Mouse (Mus musculus): ENCODE results near the gene Rnf121. TPM values are rescaled to one million over a fixed set of nuclear protein-coding genes. Genes with fewer than 3 reads are reported as not detected.

The Rnf121 gene
- total and polyA plus RNA-seq, 3 experiments = 10.3 to 24.8 (median 20.4) TPM

- dilution Hi-C loops (cut with MboI; ENCODE audit: extremely low pct_ligation_motif_present, extremely low pct_unique_long_range_greater_than_20kb, low sequenced_read_pairs) = no loop called here
These were observed 94.3 kb downstream of the Rnf121 start for GRCm38 (mm10) chr7:101970821-101971461.

GRCm38 (mm10) chr7:101970429-101970775, 94.9 kb downstream of the Rnf121 start:
- Histone ChIP-seq H3K9ac (ENCODE audit: insufficient read depth, low read depth) (peak overlapping the region; percentile 88), H3K27me3 (replicated peaks) (no peaks in the 10 kb centered on the region), H3K4me3 (replicated peaks in 1 of 3; ENCODE audit: low read depth in 2 of 3, low read length in 2 of 3, poor library complexity in 1 of 3) (peak overlapping the region; percentile 69 to 86 (median 75)), H3K9me3 (replicated peaks; ENCODE audit: low read length) (no peaks in the 10 kb centered on the region), H3K36me3 (replicated peaks in 1 of 2; ENCODE audit: control insufficient read depth in 1 of 2, insufficient read depth in 1 of 2, low read length in 1 of 2) (peaks cover 0 to 19% of the 10 kb centered on the region in 2 experiments), H3K79me2 (replicated peaks; ENCODE audit: control insufficient read depth, extremely low read depth, insufficient read depth, poor library complexity, severe bottlenecking) (peaks cover 33% of the 10 kb centered on the region), H3K4me1 (ENCODE audit: control insufficient read depth in 1 of 2, insufficient read depth in 2 of 2) (peaks cover 2 to 65% of the 10 kb centered on the region in 2 experiments; a peak in 3 of 4 replicates), H3K4me2 (ENCODE audit: insufficient read depth, low read depth, poor library complexity, severe bottlenecking) (peak overlapping the region; percentile 76), H3K27ac (ENCODE audit: insufficient read depth, low read depth) (peak overlapping the region; percentile 84)
- peak; percentile 64 for DNase-seq (ENCODE audit: extremely low read depth)
- in situ Hi-C loops (cut with MboI; ENCODE audit: low pct_ligation_motif_present, low pct_unique_long_range_greater_than_20kb, low sequenced_read_pairs) = no loop called here
- dilution Hi-C loops (cut with MboI; ENCODE audit: extremely low pct_ligation_motif_present, extremely low pct_unique_long_range_greater_than_20kb, low sequenced_read_pairs) = no loop called here
- no peak for TF ChIP-seq MYC (IDR thresholded peaks at IDR 0.05; ENCODE audit: low read depth, low read length)
- no peak for TF ChIP-seq USF1 (IDR thresholded peaks at IDR 0.05; ENCODE audit: low read depth, low read length)
- no peak for TF ChIP-seq BHLHE40 (IDR thresholded peaks at IDR 0.05; ENCODE audit: low read depth, low read length)
- no peak for TF ChIP-seq TBP (conservative IDR thresholded peaks at IDR 0.05; ENCODE audit: low read depth, low read length)
- no peak for TF ChIP-seq CHD2 (IDR thresholded peaks at IDR 0.05; ENCODE audit: low read length)
- no peak for TF ChIP-seq ETS1 (conservative IDR thresholded peaks at IDR 0.05; ENCODE audit: low read depth, low read length)
- no peak for TF ChIP-seq JUN (IDR thresholded peaks at IDR 0.05; ENCODE audit: insufficient read depth, low read depth, low read length)

More at GRCm38 (mm10) chr7:101970821-101971461, 94.3 kb downstream of the Rnf121 start:
- Histone ChIP-seq H3K27me3 (replicated peaks) (no peaks in the 10 kb centered on the region), H3K4me1 (ENCODE audit: control insufficient read depth in 1 of 2, insufficient read depth in 2 of 2) (peaks cover 2 to 62% of the 10 kb centered on the region in 2 experiments; a peak in 2 of 4 replicates), H3K79me2 (replicated peaks; ENCODE audit: control insufficient read depth, extremely low read depth, insufficient read depth, poor library complexity, severe bottlenecking) (peaks cover 36% of the 10 kb centered on the region), H3K36me3 (replicated peaks in 1 of 2; ENCODE audit: control insufficient read depth in 1 of 2, insufficient read depth in 1 of 2, low read length in 1 of 2) (peaks cover 0 to 21% of the 10 kb centered on the region in 2 experiments), H3K9ac (ENCODE audit: insufficient read depth, low read depth) (peak overlapping the region; percentile 88), H3K4me3 (replicated peaks in 1 of 3; ENCODE audit: low read depth in 2 of 3, low read length in 2 of 3, poor library complexity in 1 of 3) (peak overlapping the region; percentile 69 to 86 (median 75)), H3K27ac (ENCODE audit: insufficient read depth, low read depth) (peak overlapping the region; percentile 65), H3K9me3 (replicated peaks; ENCODE audit: low read length) (no peaks in the 10 kb centered on the region), H3K4me2 (ENCODE audit: insufficient read depth, low read depth, poor library complexity, severe bottlenecking) (peak overlapping the region; percentile 48)
- TF ChIP-seq IRF4 (IDR thresholded peaks at IDR 0.05; ENCODE audit: low read depth, low read length) (no peak), RCOR1 (conservative IDR thresholded peaks at IDR 0.05; ENCODE audit: low read depth, low read length) (no peak), BHLHE40 (IDR thresholded peaks at IDR 0.05; ENCODE audit: low read depth, low read length) (no peak), PAX5 (IDR thresholded peaks at IDR 0.05; ENCODE audit: low read length) (no peak), USF1 (IDR thresholded peaks at IDR 0.05; ENCODE audit: low read depth, low read length) (no peak), ZC3H11A (IDR thresholded peaks at IDR 0.05; ENCODE audit: low read depth, low read length) (no peak), HCFC1 (IDR thresholded peaks at IDR 0.05; ENCODE audit: low read depth, low read length) (0 out of 2 replicates have a peak, but pooled peaks have one; percentile 32), RAD21 (IDR thresholded peaks at IDR 0.05; ENCODE audit: low read depth, low read length) (no peak), MXI1 (IDR thresholded peaks at IDR 0.05; ENCODE audit: low read depth, low read length) (peak; percentile 37; the same call in 1 of the 2 replicates), JUN (IDR thresholded peaks at IDR 0.05; ENCODE audit: insufficient read depth, low read depth, low read length) (no peak), USF2 (conservative IDR thresholded peaks at IDR 0.05; ENCODE audit: low read depth, low read length) (no peak), NELFE (IDR thresholded peaks at IDR 0.05; ENCODE audit: low read depth, low read length) (peak; percentile 52; the same call in 1 of the 2 replicates), NRF1 (IDR thresholded peaks at IDR 0.05; ENCODE audit: low read depth, low read length) (peak; percentile 84), CHD1 (IDR thresholded peaks at IDR 0.05; ENCODE audit: low read depth, low read length) (0 out of 2 replicates have a peak, but pooled peaks have one; percentile 4)
- DNase-seq (ENCODE audit: extremely low read depth) = peak; percentile 62
- in situ Hi-C loops (cut with MboI; ENCODE audit: low pct_ligation_motif_present, low pct_unique_long_range_greater_than_20kb, low sequenced_read_pairs) = no loop called here
